21 mouse cellular contexts compared by ENCODE assay signal in the genomic region with DNA sequence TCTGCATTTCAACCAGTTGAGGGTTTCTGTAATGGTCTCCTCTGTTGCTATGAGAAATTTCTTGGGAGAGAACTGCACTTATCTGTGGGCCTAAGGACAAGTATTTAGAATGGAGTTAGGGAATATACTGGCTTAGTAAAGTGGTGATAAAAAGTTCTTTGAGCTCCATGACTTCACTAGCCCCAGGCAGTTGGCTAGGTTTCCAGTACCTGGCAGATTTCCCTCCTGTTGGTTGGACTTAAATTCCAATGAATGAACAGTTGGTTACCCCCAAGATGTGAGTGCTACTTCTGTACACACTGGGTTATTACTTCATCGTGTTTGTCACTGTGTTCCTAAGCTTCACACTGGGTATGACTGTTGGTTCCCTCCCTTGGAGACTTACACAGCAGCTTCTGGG.
DNase-seq lines count a peak whose midpoint lies in the region; ATAC-seq and TF ChIP-seq lines count a peak whose summit lies in the region.
"Had no signal": no experiment of that assay in that cellular context is flagged by ENCODE, and none has a peak within 500 bp of the region (broad histone marks: within the 10 kb centered on the region; RNA-seq: fewer than 3 reads in every experiment).

No protein-coding gene starts in this region.

- peaks cover 2% of the 10 kb centered on the region; the same call in 1 of the 2 replicates for H3K79me2 ChIP-seq in liver, adult 2 months (ENCODE audit: control insufficient read depth, insufficient read depth, low read length)

- H3K4me1 ChIP-seq in embryonic facial prominence, embryonic 15.5 days = no peaks in the 10 kb centered on the region
- no peaks in the 10 kb centered on the region for H3K4me1 ChIP-seq in embryonic facial prominence, embryonic 10.5 days
- no peaks in the 10 kb centered on the region for H3K4me1 ChIP-seq in liver, adult 2 months (ENCODE audit: control insufficient read depth, insufficient read depth, low read length)
- H3K4me1 ChIP-seq in liver, postnatal 0 days (ENCODE audit: insufficient read depth) = no peaks in the 10 kb centered on the region
- H3K4me1 ChIP-seq: embryonic facial prominence, embryonic 12.5 days; forebrain, embryonic 12.5 days; heart, embryonic 12.5 days; hindbrain, embryonic 10.5 days had no signal

- TF ChIP-seq EP300 in liver, postnatal 0 days (IDR thresholded peaks at IDR 0.05; ENCODE audit: low read depth) = no peak

- no peak overlapping the region for H3K4me3 ChIP-seq in embryonic facial prominence, embryonic 15.5 days (replicated peaks)
- H3K4me3 ChIP-seq in embryonic facial prominence, embryonic 10.5 days = no peak overlapping the region
- H3K4me3 ChIP-seq in liver, adult 2 months (ENCODE audit: insufficient read depth, low read depth, low read length) = no peak overlapping the region
- H3K4me3 ChIP-seq in liver, postnatal 0 days (ENCODE audit: low read depth, low read length) = no peak overlapping the region
- H3K4me3 ChIP-seq: embryonic facial prominence, embryonic 12.5 days; forebrain, embryonic 12.5 days; heart, adult 2 months; heart, embryonic 12.5 days; hindbrain, embryonic 10.5 days had no signal

- ATAC-seq in embryonic facial prominence, embryonic 15.5 days (ENCODE audit: insufficient number of reproducible peaks, low FRiP score, low TSS enrichment, low read depth) = 0 out of 2 replicates have a peak, but pooled peaks have one; percentile 35
- ATAC-seq in liver, postnatal 0 days = no peak

- no peak overlapping the region for H3K9ac ChIP-seq in embryonic facial prominence, embryonic 15.5 days
- no peak overlapping the region for H3K9ac ChIP-seq in liver, adult 2 months (ENCODE audit: low read depth, low read length)
- H3K9ac ChIP-seq in liver, postnatal 0 days (replicated peaks) = no peak overlapping the region
- H3K9ac ChIP-seq: embryonic facial prominence, embryonic 12.5 days; forebrain, embryonic 12.5 days; heart, embryonic 12.5 days; hindbrain, embryonic 14.5 days had no signal

- no peaks in the 10 kb centered on the region for H3K27me3 ChIP-seq in embryonic facial prominence, embryonic 15.5 days
- no peaks in the 10 kb centered on the region for H3K27me3 ChIP-seq in embryonic facial prominence, embryonic 10.5 days (replicated peaks; ENCODE audit: low read depth, poor library complexity, severe bottlenecking)
- no peaks in the 10 kb centered on the region for H3K27me3 ChIP-seq in liver, adult 2 months (ENCODE audit: control insufficient read depth, insufficient read depth, low read length)
- no peaks in the 10 kb centered on the region for H3K27me3 ChIP-seq in liver, postnatal 0 days (ENCODE audit: insufficient read depth, low read length)
- H3K27me3 ChIP-seq: embryonic facial prominence, embryonic 12.5 days; forebrain, embryonic 12.5 days; heart, embryonic 12.5 days had no signal

- H3K4me2 ChIP-seq in embryonic facial prominence, embryonic 15.5 days (replicated peaks) = no peak overlapping the region
- H3K4me2 ChIP-seq in liver, postnatal 0 days (ENCODE audit: low read depth, low read length) = no peak overlapping the region
- H3K4me2 ChIP-seq: embryonic facial prominence, embryonic 12.5 days; forebrain, embryonic 12.5 days; heart, embryonic 12.5 days; hindbrain, embryonic 14.5 days had no signal

- WGBS in embryonic facial prominence, embryonic 15.5 days = 67% methylated on average over 1 of the region's 1 CpGs
- 75% methylated on average over 1 of the region's 1 CpGs for WGBS in embryonic facial prominence, embryonic 10.5 days
- WGBS in liver, adult 2 months = 43% methylated on average over 1 of the region's 1 CpGs
- whole genome bisulfite sequencing in liver, postnatal 0 days (ENCODE audit: insufficient replicate concordance) = 44% methylated on average over 1 of the region's 1 CpGs

- no peak for DNase-seq in embryonic facial prominence, embryonic 10.5 days (ENCODE audit: low spot score)
- peak; percentile 47 for DNase-seq in kidney, adult 18-20 months
- DNase-seq in kidney, postnatal 4 days = no peak
- DNase-seq in liver, adult 2 months (ENCODE audit: extremely low read depth, low read depth, low spot score) = peak; percentile 26
- no peak for DNase-seq in liver, postnatal 0 days
- peak; percentile 48 to 54 for DNase-seq in kidney, postnatal 36 days
- no peak for DNase-seq in frontal cortex, adult 2 months (ENCODE audit: extremely low spot score in 1 of 2, low spot score in 1 of 2)
- DNase-seq: adrenal gland, adult 8-10 months; adrenal gland, postnatal 36 days; cerebellum, adult 11 months; cerebellum, adult 8-10 months; cerebellum, postnatal 14 days; embryo, embryonic 11 days; gastrocnemius, postnatal 36 days; heart, adult 2 months had no signal

- no peak overlapping the region for H3K27ac ChIP-seq in embryonic facial prominence, embryonic 15.5 days (replicated peaks)
- no peak overlapping the region for H3K27ac ChIP-seq in embryonic facial prominence, embryonic 10.5 days (replicated peaks)
- H3K27ac ChIP-seq in liver, adult 2 months (replicated peaks; ENCODE audit: insufficient read depth, low read depth, low read length) = no peak overlapping the region
- H3K27ac ChIP-seq in liver, postnatal 0 days (ENCODE audit: low read depth) = no peak overlapping the region
- H3K27ac ChIP-seq: embryonic facial prominence, embryonic 12.5 days; forebrain, embryonic 12.5 days; heart, adult 2 months; hindbrain, embryonic 10.5 days; hindbrain, embryonic 14.5 days had no signal

- TF ChIP-seq CTCF in liver, adult 2 months (IDR thresholded peaks at IDR 0.05; ENCODE audit: low read depth, low read length) = no peak
- TF ChIP-seq CTCF in liver, postnatal 0 days (IDR thresholded peaks at IDR 0.05; ENCODE audit: low read depth) = no peak

- TF ChIP-seq POLR2A in liver, adult 2 months (IDR thresholded peaks at IDR 0.05; ENCODE audit: extremely low read depth, insufficient read depth, low read length) = no peak

- H3K36me3 ChIP-seq in embryonic facial prominence, embryonic 15.5 days = no peaks in the 10 kb centered on the region
- H3K36me3 ChIP-seq in embryonic facial prominence, embryonic 10.5 days (replicated peaks) = no peaks in the 10 kb centered on the region
- peaks cover 9% of the 10 kb centered on the region for H3K36me3 ChIP-seq in liver, adult 2 months (ENCODE audit: control insufficient read depth, insufficient read depth, low read length)
- H3K36me3 ChIP-seq in liver, postnatal 0 days (replicated peaks; ENCODE audit: insufficient read depth, low read length) = no peaks in the 10 kb centered on the region
- H3K36me3 ChIP-seq: embryonic facial prominence, embryonic 12.5 days; forebrain, embryonic 12.5 days; heart, embryonic 12.5 days; hindbrain, embryonic 10.5 days had no signal

- H3K9me3 ChIP-seq in embryonic facial prominence, embryonic 15.5 days (replicated peaks) = no peaks in the 10 kb centered on the region
- H3K9me3 ChIP-seq in embryonic facial prominence, embryonic 10.5 days = no peaks in the 10 kb centered on the region
- no peaks in the 10 kb centered on the region for H3K9me3 ChIP-seq in liver, postnatal 0 days (ENCODE audit: low read length)
- H3K9me3 ChIP-seq: embryonic facial prominence, embryonic 12.5 days; forebrain, embryonic 12.5 days; hindbrain, embryonic 10.5 days had no signal

Comparison
In these comparisons a context has a peak if more than half of its experiments do, and no peak if none do; other contexts are left out.
1. DNase-seq: peak in kidney, adult 18-20 months (single experiment), liver, adult 2 months (single experiment) and kidney, postnatal 36 days (2 of 2); none in embryonic facial prominence, embryonic 10.5 days (single experiment), kidney, postnatal 4 days (0 of 2), liver, postnatal 0 days (single experiment) and frontal cortex, adult 2 months (0 of 2).